Mouse (Mus musculus): ENCODE measurements at regions not wholly inside any gene's neighbourhood (a gene's known extent, or its start where the extent isn't known, plus 50 kb on each side); places are given as distances from the start of the nearest gene placed in this dataset.

GRCm38 (mm10) chrX:57918181-57919115 is 104.1 kb upstream of the Zic3 start:
- TF ChIP-seq POLR2A (IDR thresholded peaks at IDR 0.05; ENCODE audit: insufficient read depth, low read depth, low read length) (no peak), CTCF (IDR thresholded peaks at IDR 0.05) (no peak), EP300 (IDR thresholded peaks at IDR 0.05; ENCODE audit: insufficient read depth, low read depth, low read length) (no peak)
